In the genomic region with DNA sequence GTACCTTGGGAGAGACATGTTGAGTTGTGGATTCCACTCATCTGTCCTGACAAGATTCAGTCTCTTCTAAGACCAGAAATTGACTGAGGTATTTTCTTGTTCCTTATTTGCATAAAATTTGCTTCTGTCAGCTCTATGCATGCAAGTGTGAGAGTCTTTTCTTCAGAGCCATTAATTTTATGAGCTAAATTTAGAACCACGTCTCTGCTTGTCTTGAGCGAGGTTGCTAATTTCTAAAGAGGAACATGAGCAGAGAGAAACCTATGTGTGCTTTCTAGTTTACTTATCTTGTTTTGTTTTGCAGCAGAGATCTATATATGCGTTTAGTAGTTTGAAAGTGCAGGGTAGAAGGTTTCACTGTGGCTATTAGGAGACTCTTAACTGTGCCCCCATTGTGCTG, we compare ENCODE assay signal across 29 mouse cellular contexts. TPM values are rescaled to one million over a fixed set of nuclear protein-coding genes. Genes with fewer than 3 reads are reported as not detected.
"Had no signal": no experiment of that assay in that cellular context is flagged by ENCODE, and none has a peak within 500 bp of the region (broad histone marks: within the 10 kb centered on the region; RNA-seq: fewer than 3 reads in every experiment).

No protein-coding gene starts in this region.

- H3K4me1 ChIP-seq: heart, embryonic 12.5 days; hindbrain, embryonic 13.5 days; hindbrain, embryonic 15.5 days; limb, embryonic 12.5 days; liver, embryonic 13.5 days; liver, embryonic 15.5 days had no signal

- ATAC-seq: hindbrain, postnatal 0 days; intestine, embryonic 16.5 days; liver, postnatal 0 days had no signal

- H3K4me3 ChIP-seq: gastrocnemius, adult 2 months; heart, embryonic 10.5 days; heart, embryonic 12.5 days; hindbrain, embryonic 13.5 days; hindbrain, embryonic 15.5 days; kidney, embryonic 15.5 days; left cerebral cortex, adult 2 months; limb, embryonic 10.5 days; limb, embryonic 12.5 days; liver, embryonic 13.5 days; liver, embryonic 15.5 days had no signal

- H3K27ac ChIP-seq: gastrocnemius, adult 2 months; heart, embryonic 10.5 days; hindbrain, embryonic 13.5 days; hindbrain, embryonic 15.5 days; hindbrain, postnatal 0 days; kidney, embryonic 15.5 days; left cerebral cortex, adult 2 months; limb, embryonic 10.5 days; limb, embryonic 12.5 days; liver, embryonic 13.5 days; liver, embryonic 15.5 days had no signal

- H3K4me2 ChIP-seq: heart, embryonic 12.5 days; hindbrain, embryonic 13.5 days; hindbrain, embryonic 15.5 days; kidney, embryonic 15.5 days; limb, embryonic 12.5 days; liver, embryonic 11.5 days; liver, embryonic 13.5 days; liver, embryonic 15.5 days had no signal

- DNase-seq: gastrocnemius, adult 2 months; gastrocnemius, postnatal 10 days; gastrocnemius, postnatal 25 days; heart, adult 18-20 months; heart, postnatal 10 days; heart, postnatal 36 days; kidney, adult 11 months; kidney, adult 2 months; kidney, adult 9 months; kidney, postnatal 14 days; kidney, postnatal 36 days; layer of hippocampus, adult 9-11 months; liver; liver, embryonic 13.5 days; liver, postnatal 0 days had no signal

- H3K36me3 ChIP-seq: heart, embryonic 10.5 days; heart, embryonic 12.5 days; hindbrain, embryonic 13.5 days; hindbrain, embryonic 15.5 days; kidney, embryonic 15.5 days; limb, embryonic 10.5 days; limb, embryonic 12.5 days; liver, embryonic 13.5 days; liver, embryonic 15.5 days had no signal

- H3K9me3 ChIP-seq: heart, embryonic 10.5 days; heart, embryonic 12.5 days; hindbrain, embryonic 13.5 days; hindbrain, embryonic 15.5 days; kidney, embryonic 15.5 days; limb, embryonic 10.5 days; limb, embryonic 12.5 days; liver, embryonic 13.5 days; liver, embryonic 15.5 days had no signal

- H3K27me3 ChIP-seq: heart, embryonic 12.5 days; hindbrain, embryonic 13.5 days; hindbrain, embryonic 15.5 days; kidney, embryonic 15.5 days; limb, embryonic 12.5 days; liver, embryonic 13.5 days; liver, embryonic 15.5 days had no signal

- H3K9ac ChIP-seq: heart, embryonic 12.5 days; hindbrain, embryonic 13.5 days; hindbrain, embryonic 15.5 days; kidney, embryonic 15.5 days; limb, embryonic 12.5 days; liver, embryonic 13.5 days; liver, embryonic 15.5 days; liver, postnatal 0 days had no signal

RNA-seq across cellular contexts. Expression of gene Tmem117, which starts 26.6 kb away (rescaled TPM):
- total RNA-seq: granulocyte monocyte progenitor cell, adult 5-6 weeks; hematopoietic stem cell, adult 5-6 weeks had no signal
- polyA plus RNA-seq: liver, postnatal 0 days had no signal
